Mouse (Mus musculus) E14TG2a.4 (cell line): ENCODE data around the gene Nfam1.

Source experiments
- H3K27me3 ChIP-seq: 2 replicates; pipeline ENCODE4 v1.6.1; 2014; ENCODE audit warnings: low read length, control low read depth; ENCODE audit not compliant: insufficient read depth
- H3K36me3 ChIP-seq: 2 replicates; pipeline ENCODE4 v1.6.1; 2014; ENCODE audit warnings: low read length, control low read depth; ENCODE audit not compliant: insufficient read depth
- H3K4me1 ChIP-seq: replicated peaks from 2 replicates; pipeline ENCODE4 v1.6.1; 2014; ENCODE audit warnings: low read depth, low read length, control low read depth
- H3K4me3 ChIP-seq: replicated peaks from 2 replicates; pipeline ENCODE4 v1.5.1; 2014; ENCODE audit warnings: mild to moderate bottlenecking, low read length
- H3K9me3 ChIP-seq: 2 replicates; pipeline ENCODE4 v1.6.1; 2014; ENCODE audit warnings: low read length, control low read depth
- CTCF ChIP-seq: conservative IDR thresholded peaks from 2 replicates; pipeline ENCODE4 v1.5.1; 2014; ENCODE audit warnings: low read length
- NANOG ChIP-seq: IDR thresholded peaks from 2 replicates; pipeline ENCODE4 v1.6.1; 2014; ENCODE audit warnings: borderline replicate concordance, low read length, mixed read lengths
- POU5F1 ChIP-seq: IDR thresholded peaks from 2 replicates; pipeline ENCODE4 v1.6.1; 2014; ENCODE audit warnings: low read length, borderline replicate concordance

Nfam1 gene

GRCm38 (mm10) chr15:83043362-83043708 lies 10.2 kb upstream of the Nfam1 start:
- no peak for TF ChIP-seq NANOG
- TF ChIP-seq POU5F1 = no peak
- no peak for TF ChIP-seq CTCF
- peaks cover 84% of the 10 kb centered on the region for H3K4me1 ChIP-seq

GRCm38 (mm10) chr15:83042655-83043361 lies 9.7 kb upstream of the Nfam1 start:
- Histone ChIP-seq H3K4me3 (peak overlapping the region; percentile 48), H3K27me3 (no peaks in the 10 kb centered on the region), H3K9me3 (peaks cover 13% of the 10 kb centered on the region), H3K36me3 (no peaks in the 10 kb centered on the region), H3K4me1 (peaks cover 88% of the 10 kb centered on the region)
- TF ChIP-seq NANOG = no peak
- TF ChIP-seq POU5F1 = no peak
- no peak for TF ChIP-seq CTCF

More at GRCm38 (mm10) chr15:83043362-83043708, 10.2 kb upstream of the Nfam1 start:
- H3K4me3 ChIP-seq = peak overlapping the region; percentile 48
- H3K27me3 ChIP-seq = no peaks in the 10 kb centered on the region
- H3K9me3 ChIP-seq = peaks cover 13% of the 10 kb centered on the region
- H3K36me3 ChIP-seq = no peaks in the 10 kb centered on the region

- Histone ChIP-seq H3K4me1 (peaks cover 95% of the 10 kb centered on the region), H3K9me3 (no peaks in the 10 kb centered on the region), H3K27me3 (peaks cover 5% of the 10 kb centered on the region), H3K4me3 (no peak overlapping the region), H3K36me3 (no peaks in the 10 kb centered on the region)
- TF ChIP-seq NANOG = no peak
- TF ChIP-seq POU5F1 = no peak
- no peak for TF ChIP-seq CTCF
Measured at GRCm38 (mm10) chr15:83040156-83040555, 7.0 kb upstream of the Nfam1 start.

- H3K4me3 ChIP-seq = peak overlapping the region; percentile 32; the same call in 1 of the 2 replicates
- H3K27me3 ChIP-seq = peaks cover 19% of the 10 kb centered on the region
- H3K9me3 ChIP-seq = no peaks in the 10 kb centered on the region
- no peaks in the 10 kb centered on the region for H3K36me3 ChIP-seq
- TF ChIP-seq POU5F1 (no peak), CTCF (no peak), NANOG (no peak)
- H3K4me1 ChIP-seq = peaks cover 97% of the 10 kb centered on the region
Measured at GRCm38 (mm10) chr15:83038812-83039211, 5.7 kb upstream of the Nfam1 start.

- Histone ChIP-seq H3K4me3 (no peak overlapping the region; the same call in 1 of the 2 replicates), H3K27me3 (peaks cover 25% of the 10 kb centered on the region), H3K36me3 (no peaks in the 10 kb centered on the region), H3K4me1 (peaks cover 95% of the 10 kb centered on the region), H3K9me3 (no peaks in the 10 kb centered on the region)
- peak; percentile 95 for TF ChIP-seq CTCF
- TF ChIP-seq POU5F1 = no peak
- no peak for TF ChIP-seq NANOG
Measured at GRCm38 (mm10) chr15:83037755-83038483, 4.8 kb upstream of the Nfam1 start.

GRCm38 (mm10) chr15:83036900-83037519 lies 3.9 kb upstream of the Nfam1 start:
- H3K4me3 ChIP-seq = no peak overlapping the region
- no peaks in the 10 kb centered on the region for H3K9me3 ChIP-seq
- no peaks in the 10 kb centered on the region for H3K36me3 ChIP-seq
- TF ChIP-seq NANOG (no peak), POU5F1 (no peak), CTCF (no peak)
- H3K4me1 ChIP-seq = peaks cover 90% of the 10 kb centered on the region
- H3K27me3 ChIP-seq = peaks cover 31% of the 10 kb centered on the region

- H3K27me3 ChIP-seq = peaks cover 40% of the 10 kb centered on the region
- no peaks in the 10 kb centered on the region for H3K9me3 ChIP-seq
- H3K4me1 ChIP-seq = peaks cover 81% of the 10 kb centered on the region
- TF ChIP-seq NANOG (no peak), CTCF (no peak), POU5F1 (no peak)
- no peaks in the 10 kb centered on the region for H3K36me3 ChIP-seq
- H3K4me3 ChIP-seq = no peak overlapping the region
Measured at GRCm38 (mm10) chr15:83036089-83036488, 3.0 kb upstream of the Nfam1 start.

GRCm38 (mm10) chr15:83034275-83034977 lies 1.3 kb upstream of the Nfam1 start:
- Histone ChIP-seq H3K36me3 (no peaks in the 10 kb centered on the region), H3K4me1 (peaks cover 64% of the 10 kb centered on the region), H3K9me3 (no peaks in the 10 kb centered on the region), H3K27me3 (peaks cover 45% of the 10 kb centered on the region), H3K4me3 (peak overlapping the region; percentile 56)
- TF ChIP-seq NANOG (no peak), CTCF (no peak), POU5F1 (no peak)
